Mouse (Mus musculus) frontal cortex, adult 2 months (tissue): Measurements from ENCODE around the gene Bmp8b. TPM values are rescaled to one million over a fixed set of nuclear protein-coding genes. Genes with fewer than 3 reads are reported as not detected.
"Not testable (repeated sequence)": the region's sequence is repeated elsewhere in the genome, so short reads cannot be mapped to it uniquely, and the experiment has no call there.

Experiments
- DNase-seq, 2 experiments: peaks; one replicate each; pipeline ENCODE4 v3.0.0; 2022; ENCODE audit warnings: low spot score in 1 of 2; ENCODE audit errors: extremely low spot score in 1 of 2
- polyA plus RNA-seq: library from polyadenylated mRNA; depleted of rRNA; stranded (reverse); fragments of >200 nt; gene quantifications from 2 replicates; pipeline ENCODE4 v1.2.3, GENCODE M21; 2012; rRNA removed

The Bmp8b gene
- 0.36 TPM in 2 replicates for polyA plus RNA-seq

GRCm38 (mm10) chr4:123104651-123105450 is at the start of gene Bmp8b:
TSS of gene Bmp8b (plus strand) at chr4:123105165.
- no peak for DNase-seq

GRCm38 (mm10) chr4:123056560-123057109 is 48.3 kb upstream of the Bmp8b start:
- no peak for DNase-seq

- DNase-seq, result no peak
These were observed 47.0 kb upstream of the Bmp8b start for GRCm38 (mm10) chr4:123057957-123058356.

GRCm38 (mm10) chr4:123061744-123062143 is 43.2 kb upstream of the Bmp8b start:
- DNase-seq, result no peak

- no peak for DNase-seq
These were observed 36.3 kb upstream of the Bmp8b start for GRCm38 (mm10) chr4:123068646-123069045.

- DNase-seq, result no peak
These were observed 33.5 kb upstream of the Bmp8b start for GRCm38 (mm10) chr4:123071266-123071966.

- DNase-seq, result no peak
These were observed 28.0 kb upstream of the Bmp8b start for GRCm38 (mm10) chr4:123076928-123077327.

- DNase-seq, result no peak
These were observed 26.7 kb upstream of the Bmp8b start for GRCm38 (mm10) chr4:123078231-123078630.

GRCm38 (mm10) chr4:123080791-123081190 is 24.2 kb upstream of the Bmp8b start:
- peak in 1 of 2 experiments; percentile 43 for DNase-seq

- peak in 1 of 2 experiments; percentile 80 for DNase-seq
These were observed 22.4 kb upstream of the Bmp8b start for GRCm38 (mm10) chr4:123082283-123083163.

- DNase-seq, result no peak
These were observed 21.6 kb upstream of the Bmp8b start for GRCm38 (mm10) chr4:123083323-123083902.

GRCm38 (mm10) chr4:123085290-123085689 is 19.7 kb upstream of the Bmp8b start:
- no peak for DNase-seq

- no peak for DNase-seq
These were observed 18.6 kb upstream of the Bmp8b start for GRCm38 (mm10) chr4:123086381-123086780.

GRCm38 (mm10) chr4:123092621-123093020 is 12.3 kb upstream of the Bmp8b start:
- no peak for DNase-seq

- no peak for DNase-seq
These were observed 11.7 kb upstream of the Bmp8b start for GRCm38 (mm10) chr4:123093064-123093776.

GRCm38 (mm10) chr4:123093869-123094268 is 11.1 kb upstream of the Bmp8b start:
- DNase-seq, result no peak

- no peak for DNase-seq
These were observed 456 bp downstream of the Bmp8b start for GRCm38 (mm10) chr4:123105451-123105790.

GRCm38 (mm10) chr4:123105929-123106328 is 964 bp downstream of the Bmp8b start:
- not testable (repeated sequence) for DNase-seq

GRCm38 (mm10) chr4:123106864-123107263 is 1.9 kb downstream of the Bmp8b start:
- DNase-seq, result no peak

GRCm38 (mm10) chr4:123108056-123108455 is 3.1 kb downstream of the Bmp8b start:
- DNase-seq, result no peak
